Mouse (Mus musculus) kidney, postnatal 36 days (tissue): ENCODE data around the gene Gm10277.
"Not testable (repeated sequence)": the region's sequence is repeated elsewhere in the genome, so short reads cannot be mapped to it uniquely, and the experiment has no call there.

Experiments used
- DNase-seq, 2 experiments: peaks; one replicate each; pipeline ENCODE4 v3.0.0; 2021 to 2022; ENCODE audit warnings: mixed read lengths in 2 of 2

Gm10277 gene

DNA sequence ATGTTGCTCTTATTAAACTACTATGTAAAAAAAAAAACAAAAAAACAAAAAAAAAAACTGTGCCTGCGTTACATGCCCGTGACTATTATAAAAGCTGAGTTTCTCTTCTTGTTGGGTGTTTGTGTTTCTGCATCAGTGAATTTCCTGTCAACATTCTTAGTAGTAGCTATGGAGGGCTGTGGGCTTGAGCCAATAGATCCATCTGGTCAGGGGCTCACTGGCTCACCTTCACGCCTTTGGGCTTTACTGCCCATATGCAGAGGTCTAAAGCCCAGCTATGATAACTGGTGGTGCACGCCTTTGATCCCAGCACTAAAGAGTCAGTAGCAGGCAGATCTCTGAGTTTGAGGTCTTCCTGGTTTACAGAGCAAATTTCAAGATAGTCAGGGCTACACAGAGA is 18.1 kb downstream of the Gm10277 start:
- DNase-seq = no peak

DNA sequence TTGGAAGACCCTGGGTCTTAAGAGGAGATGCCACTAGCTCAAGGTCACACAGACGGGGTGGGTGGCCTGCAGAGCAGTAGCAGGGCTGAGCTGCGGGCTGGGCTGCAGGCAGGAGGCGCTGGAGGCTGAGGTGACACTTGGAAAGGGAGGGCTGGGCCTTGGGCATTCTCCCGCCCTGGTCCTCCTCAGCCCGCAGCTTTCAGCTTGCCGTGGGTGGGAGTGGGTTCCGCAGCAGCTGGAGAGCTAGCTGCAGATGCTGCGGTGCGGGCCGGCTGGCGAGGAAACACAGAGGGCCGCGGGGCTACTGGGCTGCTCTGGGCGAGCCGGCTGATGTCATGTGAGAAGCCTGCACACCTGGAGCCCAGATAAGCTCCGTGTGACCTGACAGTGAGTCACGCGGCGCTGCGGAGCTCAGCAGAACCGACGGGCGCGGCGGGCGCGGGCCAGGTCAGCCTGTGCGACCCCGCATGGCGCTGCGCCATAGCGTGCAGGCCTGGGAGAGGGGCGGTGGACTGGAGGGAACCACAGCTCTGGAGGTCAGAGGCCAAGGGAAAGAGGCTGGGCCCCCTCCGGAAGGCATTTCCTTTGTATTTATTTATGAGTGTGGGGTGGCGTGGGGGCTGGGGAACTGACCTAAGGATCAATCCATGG is 21.1 kb downstream of the Gm10277 start:
- peak; percentile 73 to 82 for DNase-seq

- peak in 1 of 2 experiments; percentile 65 for DNase-seq
Measured at GRCm38 (mm10) chr11:77765459-77765777, 22.1 kb downstream of the Gm10277 start.

- peak; percentile 82 to 85 for DNase-seq
Measured at GRCm38 (mm10) chr11:77764694-77765458, 22.7 kb downstream of the Gm10277 start.

- peak; percentile 92 to 93 for DNase-seq
Measured at GRCm38 (mm10) chr11:77763673-77764340, 23.7 kb downstream of the Gm10277 start.

DNA sequence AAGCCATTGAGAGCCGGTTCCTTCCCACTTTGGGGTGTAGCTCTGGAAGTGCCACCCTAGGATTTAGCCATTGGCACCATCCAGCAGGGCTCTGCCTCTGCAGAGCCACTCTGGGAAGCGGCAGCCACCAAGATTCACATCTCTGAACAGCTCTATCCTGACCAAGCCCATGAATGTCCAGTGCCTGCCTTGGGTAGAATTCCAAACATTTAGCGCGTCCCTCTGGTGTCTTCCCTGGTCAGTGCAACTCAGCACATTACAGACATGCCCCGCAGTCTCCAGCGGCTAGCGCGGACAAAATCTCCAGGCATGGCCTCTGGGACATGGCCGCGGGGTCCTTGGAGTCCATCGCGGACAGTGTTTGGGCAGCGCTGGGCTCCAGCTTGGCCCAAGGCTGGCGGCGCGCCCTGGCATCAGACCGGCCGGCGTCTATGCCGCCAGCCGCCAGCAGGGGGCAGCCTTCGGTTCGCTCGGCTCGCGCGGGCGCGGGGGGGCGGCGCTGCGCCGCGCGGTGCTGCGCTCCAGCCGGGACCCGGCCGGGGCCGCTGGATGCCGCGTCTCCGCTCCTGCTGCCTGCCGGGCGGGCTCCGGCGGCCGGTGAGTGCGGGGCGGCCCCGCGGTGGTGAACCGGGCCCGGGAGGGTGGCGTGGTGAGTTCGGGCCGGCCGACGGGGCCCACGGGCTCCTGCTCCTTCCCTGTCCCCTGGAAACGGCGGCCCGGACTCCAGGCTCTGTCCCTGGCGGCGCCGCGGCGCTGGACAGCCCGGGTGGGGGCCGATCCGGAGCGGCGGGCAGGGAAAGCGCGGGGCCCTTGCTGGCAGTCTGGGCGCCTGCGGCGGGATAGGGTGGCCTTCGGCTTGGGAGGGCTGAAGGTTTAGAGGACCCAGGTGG is 24.5 kb downstream of the Gm10277 start, which contains the start of gene Myo18a:
Gene Myo18a, plus strand, starts transcription at position 464 of the 890 bp plus-strand sequence.
- peak; percentile 78 to 96 for DNase-seq

GRCm38 (mm10) chr11:77760031-77760430 is 27.5 kb downstream of the Gm10277 start:
- no peak for DNase-seq

GRCm38 (mm10) chr11:77753469-77753868 is 34.1 kb downstream of the Gm10277 start:
- no peak for DNase-seq

DNA sequence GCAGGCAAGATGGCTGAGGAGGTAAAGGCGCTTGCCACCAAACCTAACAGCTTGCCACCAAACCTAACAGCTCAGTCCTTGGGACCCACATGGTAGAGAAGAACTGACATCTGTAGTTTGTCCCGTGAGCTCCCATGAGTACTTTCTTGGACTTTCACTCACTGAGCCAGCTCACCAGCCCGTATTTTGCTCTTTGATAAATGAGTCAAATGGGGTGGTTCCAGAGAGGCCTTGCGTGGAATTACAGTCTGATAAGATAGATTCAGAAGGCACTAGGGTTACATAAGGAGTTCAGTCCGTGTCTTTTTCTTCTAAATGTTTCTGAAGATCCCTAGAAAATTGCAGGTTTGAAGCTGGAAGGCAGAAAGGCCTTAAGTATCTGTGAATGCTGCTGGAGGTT is 35.0 kb downstream of the Gm10277 start:
- DNase-seq = no peak

DNA sequence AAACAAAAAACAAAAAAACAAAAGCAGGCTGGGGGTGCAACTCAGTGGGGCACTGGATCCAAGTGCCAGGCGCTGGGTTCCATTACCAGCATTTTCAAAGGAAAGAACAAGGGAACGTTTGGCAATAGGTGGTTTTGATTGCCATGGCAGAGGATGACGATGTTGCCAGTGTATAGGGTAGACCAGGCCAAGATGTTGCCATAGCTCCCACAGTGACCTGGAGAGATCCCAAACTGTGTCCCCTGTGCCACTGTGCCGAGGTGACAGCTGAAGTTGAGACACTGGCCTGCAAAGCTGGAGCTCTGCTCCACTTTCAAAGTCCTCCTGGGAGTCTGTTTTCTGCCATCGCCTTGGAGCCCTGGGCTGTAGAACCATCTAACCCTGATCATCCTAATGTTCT is 38.6 kb downstream of the Gm10277 start:
- DNase-seq = no peak

- DNase-seq = not testable (repeated sequence)
Measured at GRCm38 (mm10) chr11:77747103-77747502, 40.4 kb downstream of the Gm10277 start.

GRCm38 (mm10) chr11:77746652-77747051 is 40.9 kb downstream of the Gm10277 start:
- no peak for DNase-seq

DNA sequence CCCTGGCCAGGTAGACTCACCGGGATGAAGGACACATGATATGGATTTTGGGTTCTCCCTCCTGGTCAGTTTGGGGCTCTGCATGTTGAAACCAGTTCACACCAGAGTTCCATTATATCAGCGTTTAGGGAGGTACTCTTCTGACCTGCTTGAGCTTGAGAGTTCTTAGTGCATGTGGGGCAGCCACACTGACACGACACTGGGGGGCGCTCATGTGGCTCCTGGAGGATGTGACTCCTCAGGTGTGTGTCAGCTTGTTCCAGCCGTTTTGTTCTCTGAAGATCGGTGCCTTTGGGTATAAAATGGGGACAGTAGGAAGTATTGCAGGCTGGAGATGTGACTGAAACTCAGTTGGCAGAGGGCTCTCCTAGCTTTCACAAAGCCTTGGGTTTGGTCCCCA is 43.6 kb downstream of the Gm10277 start:
- DNase-seq = peak; percentile 67 to 89

- no peak for DNase-seq
Measured at GRCm38 (mm10) chr11:77738555-77738954, 49.0 kb downstream of the Gm10277 start.

DNA sequence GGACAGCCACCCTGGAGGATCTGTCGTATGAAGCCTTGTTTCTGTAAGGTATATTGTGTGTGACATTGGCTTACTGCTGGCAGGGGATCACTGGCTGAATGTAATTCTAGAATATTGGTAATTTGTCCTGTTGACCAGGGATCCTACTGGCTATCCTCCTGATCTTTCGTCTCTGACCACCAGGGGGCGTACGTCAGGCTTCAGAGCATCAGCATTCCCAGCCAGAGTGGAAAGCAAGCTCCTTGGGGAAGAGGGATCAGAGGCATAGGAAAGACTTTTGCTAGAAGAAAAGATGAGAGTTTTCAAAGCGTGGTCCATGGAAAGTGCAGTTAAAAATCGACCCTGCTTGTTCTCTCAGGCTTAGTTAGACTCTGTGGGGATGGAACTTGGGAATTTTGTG is 50.3 kb downstream of the Gm10277 start:
- peak; percentile 91 to 96 for DNase-seq
